Mouse (Mus musculus) adrenal gland, adult 8-10 months (tissue): ENCODE results near the gene Adam12. TPM values are rescaled to one million over a fixed set of nuclear protein-coding genes. Genes with fewer than 3 reads are reported as not detected.

ENCODE experiments used
- DNase-seq: peaks from one replicate; pipeline ENCODE4 v3.0.0; 2022
- total RNA-seq, 4 experiments: library from RNA; stranded (reverse); gene quantifications; 2 replicates each; pipeline ENCODE4 v1.2.4; 2022

Gene Adam12
- total RNA-seq, 4 experiments from 2014 or later = 5.3 to 7.2 (median 5.8) TPM

DNA sequence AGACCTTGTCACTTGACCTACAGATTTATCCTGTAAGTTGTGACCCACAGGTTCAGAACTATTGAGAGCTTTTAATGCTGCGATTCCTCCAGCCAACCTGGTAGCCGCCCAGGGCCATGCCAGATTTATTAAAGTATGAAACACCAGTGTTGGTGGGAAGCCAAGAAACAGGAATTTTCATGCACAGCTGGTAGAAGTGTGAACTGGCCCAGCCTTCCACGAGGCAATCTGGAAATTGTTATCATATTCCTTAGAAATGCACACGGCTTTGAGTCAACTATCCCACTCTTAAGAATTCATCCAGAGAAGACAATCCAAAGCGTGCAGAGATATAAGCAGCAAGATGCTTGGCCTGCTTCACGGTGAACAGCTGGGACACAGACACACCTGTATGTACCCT lies 82.6 kb downstream of the Adam12 start:
- DNase-seq = no peak

DNA sequence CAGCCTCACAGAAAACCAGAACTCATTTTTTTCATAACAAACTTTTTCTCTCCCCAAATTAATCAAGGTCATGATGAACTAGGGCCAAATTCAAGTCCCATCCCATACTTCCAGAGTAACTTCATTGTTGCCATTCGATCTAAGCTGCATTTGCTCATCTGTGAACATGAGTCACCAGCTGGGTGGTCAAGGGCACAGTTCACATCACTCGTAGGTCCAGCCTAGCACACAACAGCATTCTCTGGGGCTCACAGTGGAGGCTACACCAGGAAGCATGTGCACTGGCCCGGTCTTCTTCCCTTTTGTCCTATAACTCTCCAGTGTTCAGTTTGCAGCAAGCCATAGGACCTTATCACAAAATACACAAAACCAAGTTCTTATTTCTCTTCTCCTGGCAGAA lies 84.4 kb downstream of the Adam12 start:
- peak; percentile 20 for DNase-seq

DNA sequence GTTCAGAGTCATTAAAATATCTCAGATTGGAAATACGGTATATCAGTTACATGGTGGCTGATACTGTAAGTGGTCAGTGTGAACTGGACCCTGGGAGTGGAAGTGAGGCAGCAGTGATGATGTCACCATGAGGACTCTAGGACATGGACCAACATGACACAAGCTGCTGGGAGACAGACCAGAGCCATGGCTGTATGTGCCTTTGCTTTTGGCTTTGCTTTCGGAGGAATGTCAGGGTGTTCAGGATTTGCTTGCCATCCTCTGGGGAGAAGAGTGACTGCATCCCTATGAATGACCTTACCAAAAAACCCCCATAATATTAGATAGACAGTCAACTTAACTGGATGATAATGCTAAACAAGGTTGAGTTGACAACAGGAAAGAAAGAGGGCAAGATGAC lies 85.1 kb downstream of the Adam12 start:
- DNase-seq = no peak

DNA sequence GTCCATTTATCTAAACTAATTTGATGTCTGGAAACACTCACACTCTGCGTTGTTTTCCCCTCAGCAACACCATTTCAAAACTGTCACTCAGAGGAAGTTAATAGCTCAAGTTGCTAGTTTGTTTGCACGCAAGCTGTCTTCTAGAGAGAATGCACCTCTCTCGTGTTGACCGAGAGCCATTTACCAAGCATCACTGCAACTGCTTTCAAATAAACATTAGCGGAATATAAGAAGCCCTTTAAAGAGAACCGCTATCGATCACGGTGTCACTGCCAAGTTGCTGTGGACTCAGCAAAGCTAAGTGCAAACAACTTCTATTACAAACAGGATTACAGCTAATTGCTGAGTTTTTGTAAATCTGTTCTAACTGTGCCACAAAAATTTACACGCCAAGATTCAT lies 87.8 kb downstream of the Adam12 start:
- DNase-seq = no peak

DNA sequence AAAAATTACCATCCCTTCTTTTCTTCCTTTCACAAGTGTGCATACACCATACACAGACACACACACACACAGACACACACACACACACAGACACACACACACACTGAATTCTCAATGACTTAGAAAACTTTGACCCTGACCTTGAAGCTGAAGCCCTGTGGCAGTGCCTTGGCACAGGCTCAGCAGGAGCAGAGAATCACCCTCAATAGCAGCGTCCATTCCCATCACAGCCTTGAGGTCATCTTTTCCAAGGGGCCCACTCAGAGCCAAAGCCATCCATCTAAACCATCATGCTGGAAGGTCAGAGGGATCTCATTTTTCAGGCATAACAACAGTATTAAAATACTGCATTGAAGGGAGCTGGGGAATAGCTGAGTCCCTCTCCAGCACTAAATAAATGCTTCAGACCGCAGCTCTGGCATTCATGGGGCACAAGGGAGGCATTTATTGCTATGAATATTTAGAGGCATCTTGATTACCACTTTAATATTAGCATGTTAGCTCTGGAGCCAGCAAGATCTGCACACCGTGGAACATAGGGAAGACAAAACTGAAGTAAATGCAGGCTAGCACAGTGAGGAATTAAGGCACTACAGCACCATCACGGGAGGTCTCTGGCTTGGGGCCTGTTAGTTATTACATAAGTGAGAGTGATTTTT lies 92.5 kb downstream of the Adam12 start:
- peak; percentile 90 for DNase-seq

DNA sequence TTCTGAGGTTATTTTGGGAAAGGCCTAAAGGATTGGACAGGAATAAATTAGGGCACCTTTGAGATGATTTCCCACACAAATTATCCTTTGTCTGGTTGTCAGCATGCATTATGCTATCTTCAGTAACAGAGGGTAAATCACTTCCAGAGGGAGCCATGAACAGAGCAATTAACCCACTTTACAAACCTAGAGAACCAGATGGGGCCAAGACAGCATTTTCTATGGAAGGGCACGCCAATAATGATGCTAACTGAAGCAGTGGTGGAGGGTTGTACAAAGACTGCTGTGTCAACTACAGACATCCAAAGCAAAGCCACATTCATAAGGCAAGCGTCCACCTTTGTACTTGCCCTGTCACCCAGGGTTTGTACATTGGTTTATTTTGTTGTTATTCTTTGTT lies 99.6 kb downstream of the Adam12 start:
- DNase-seq = no peak

DNA sequence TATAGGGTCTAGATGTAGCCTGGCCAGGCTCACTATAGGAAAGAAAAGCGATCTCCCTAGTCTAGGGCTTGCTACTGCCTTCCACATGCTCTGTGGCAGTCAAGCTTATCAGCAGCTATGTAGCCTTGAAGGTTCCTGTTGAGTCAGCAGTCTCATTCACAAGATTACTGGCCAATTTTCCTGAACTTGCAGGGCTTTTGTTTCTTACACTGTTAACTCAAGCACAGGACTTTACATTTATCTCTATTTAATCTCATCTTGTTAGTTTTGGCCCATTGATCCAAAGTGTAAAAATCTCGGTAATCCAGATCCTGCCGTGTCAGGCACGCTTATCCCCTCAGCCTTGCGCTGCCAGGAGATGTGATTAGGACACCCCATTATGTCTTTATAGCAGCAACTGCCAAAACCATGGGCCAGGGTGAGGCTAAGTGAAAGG lies 103.8 kb downstream of the Adam12 start:
- no peak for DNase-seq

DNA sequence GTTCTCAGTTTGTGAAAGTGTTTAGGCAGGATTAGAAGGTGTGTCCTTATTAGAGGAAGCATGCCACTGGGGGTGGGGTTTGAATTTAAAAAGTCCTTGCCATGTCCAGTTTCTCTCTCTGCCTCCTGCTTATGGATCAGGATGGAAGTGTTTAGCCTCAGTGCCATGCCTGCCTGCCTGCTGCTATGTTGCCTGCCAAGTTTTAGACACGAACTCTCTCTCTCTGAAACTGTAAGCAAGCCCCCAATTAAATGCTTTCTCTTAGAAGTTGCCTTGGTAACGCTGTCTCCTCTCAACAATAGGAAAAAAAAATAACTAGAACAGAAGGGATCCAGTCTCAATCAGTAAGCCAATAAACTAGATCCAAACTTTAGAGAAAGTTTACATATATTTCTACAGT lies 110.5 kb downstream of the Adam12 start:
- no peak for DNase-seq

DNA sequence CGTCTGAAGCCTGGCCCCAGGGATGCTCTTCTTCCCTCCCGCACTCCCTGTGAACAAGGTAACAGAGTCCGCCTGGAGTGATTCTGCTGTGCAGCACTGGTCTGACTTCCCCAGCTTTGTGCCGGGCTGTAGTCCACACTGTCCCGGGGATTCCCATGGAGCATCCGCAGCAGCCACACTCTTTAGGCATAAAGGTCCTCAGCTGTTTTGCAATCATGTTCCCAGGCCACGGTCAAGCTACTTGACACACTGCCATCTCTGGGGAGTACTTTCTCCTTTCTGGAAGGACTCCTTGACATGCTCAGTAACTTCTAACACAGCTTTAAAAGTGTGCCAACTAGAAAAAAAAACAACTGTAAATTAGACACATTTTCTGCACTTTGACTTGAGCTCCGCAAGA lies 116.5 kb downstream of the Adam12 start:
- peak; percentile 35 for DNase-seq

DNA sequence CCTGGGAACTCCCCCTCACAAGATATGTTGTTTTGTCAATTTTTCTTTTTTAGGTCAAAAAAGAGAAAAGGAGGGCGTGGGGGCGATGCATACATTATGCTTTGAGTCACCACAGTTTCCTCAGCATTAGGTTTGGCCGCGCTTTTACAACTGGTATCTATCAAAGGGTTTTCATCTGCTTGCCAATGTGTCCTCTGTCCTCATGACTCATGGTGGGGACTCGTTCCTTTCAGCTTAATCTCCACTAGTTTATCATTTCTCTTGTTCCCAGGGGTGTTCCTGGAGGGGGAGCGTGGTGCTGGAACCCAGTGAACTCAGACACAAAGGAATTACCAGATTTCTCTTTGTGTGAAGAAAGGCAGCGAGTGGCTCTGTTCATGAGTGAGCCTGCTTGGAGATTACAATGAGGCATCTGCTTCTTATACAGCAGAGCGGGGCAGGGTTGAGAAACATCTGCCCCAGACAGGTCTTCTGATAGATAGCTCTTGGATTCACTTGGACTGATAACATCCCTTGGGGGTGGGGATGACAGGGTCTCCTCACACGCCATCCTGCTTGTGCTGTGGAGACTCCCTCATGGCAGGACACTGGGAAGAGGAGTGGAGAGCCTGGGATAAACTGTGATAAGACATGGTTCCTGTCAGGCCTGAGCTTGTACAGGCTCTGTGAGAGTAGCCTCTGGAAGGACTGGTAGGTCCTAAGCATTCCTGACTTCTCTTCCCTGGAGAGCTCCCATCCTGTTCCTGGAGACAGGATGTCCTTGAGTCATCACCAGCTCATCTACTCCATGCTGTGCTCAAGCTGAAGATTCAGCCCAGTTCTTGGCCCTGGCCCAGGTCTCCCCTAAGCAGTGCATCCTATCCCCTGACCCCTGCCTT lies 117.4 kb downstream of the Adam12 start:
- peak; percentile 11 for DNase-seq

DNA sequence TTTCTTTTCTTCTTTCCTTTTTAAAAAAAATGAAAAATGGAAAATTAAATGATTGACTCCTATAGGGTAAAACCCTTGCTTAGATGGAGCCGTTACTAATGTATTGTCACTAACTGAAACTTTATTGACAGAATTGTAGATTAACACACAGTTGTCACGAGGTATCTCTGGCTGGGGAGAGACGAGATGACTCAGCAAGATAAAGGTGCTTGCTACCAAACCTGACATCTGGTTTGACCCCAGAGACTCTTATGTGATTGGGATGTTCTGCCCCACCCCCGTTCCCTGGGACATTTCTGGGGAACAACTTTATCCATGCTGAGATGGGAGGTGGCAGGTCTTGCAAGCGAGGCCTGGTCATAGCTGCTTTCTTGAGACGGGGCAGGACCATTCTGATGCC lies 118.1 kb downstream of the Adam12 start:
- DNase-seq = no peak

DNA sequence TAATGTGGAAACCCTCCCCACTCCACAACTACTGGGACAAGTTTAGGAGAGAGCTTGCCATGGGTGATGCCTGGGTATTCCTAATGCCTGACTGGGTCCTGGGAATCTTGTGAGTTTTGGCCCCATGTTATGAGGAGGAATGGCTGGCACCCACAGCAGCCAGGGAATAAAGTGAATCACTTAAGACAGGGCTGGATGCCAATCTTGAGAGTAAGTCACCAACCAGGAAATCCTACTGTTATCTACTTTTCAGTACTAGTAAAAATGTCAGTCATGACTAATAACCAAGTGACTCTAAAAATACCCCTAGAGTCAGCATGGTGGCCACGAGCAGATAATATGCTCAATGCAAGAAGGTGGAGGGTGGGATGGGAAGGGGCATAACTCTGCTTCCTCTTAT lies 121.8 kb downstream of the Adam12 start:
- DNase-seq = no peak

DNA sequence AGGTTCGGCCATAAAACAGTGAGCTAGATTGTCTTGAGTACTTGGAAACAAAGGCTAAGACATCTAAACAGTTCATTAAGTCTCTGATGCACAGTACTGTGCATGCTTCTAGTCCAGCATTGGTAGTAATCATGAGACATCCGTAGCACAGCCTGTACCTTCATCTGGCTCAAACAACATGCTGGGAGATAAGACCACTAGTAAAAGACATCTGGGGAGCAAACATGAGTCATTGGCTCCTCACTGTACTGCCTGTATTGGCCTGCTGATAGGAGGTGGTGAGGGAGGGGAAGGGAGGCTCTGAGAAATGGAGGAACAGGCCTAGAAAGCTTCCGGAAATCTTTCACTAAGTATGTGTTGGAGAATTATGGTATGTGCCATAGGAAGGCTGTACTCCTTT lies 124.1 kb downstream of the Adam12 start:
- no peak for DNase-seq

DNA sequence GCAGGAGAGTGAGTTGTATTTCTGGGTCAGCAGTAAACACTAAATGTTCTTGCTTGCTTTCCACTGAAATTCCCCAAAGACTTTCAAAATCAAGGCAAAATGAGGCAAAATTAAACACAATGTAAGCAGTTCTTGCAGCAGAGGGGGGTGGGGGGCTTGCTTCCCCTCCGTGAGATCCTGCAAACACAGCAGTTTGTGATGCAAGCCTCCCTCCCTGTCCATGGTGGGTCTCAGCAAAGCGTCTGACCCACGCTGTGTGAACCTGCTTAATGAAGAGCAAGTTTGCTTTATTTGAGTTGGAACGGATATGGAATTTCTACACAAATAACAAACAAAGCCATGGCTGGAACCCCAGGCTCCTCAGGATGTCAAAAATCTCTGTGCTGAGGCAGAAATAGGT lies 132.9 kb downstream of the Adam12 start:
- DNase-seq = no peak

DNA sequence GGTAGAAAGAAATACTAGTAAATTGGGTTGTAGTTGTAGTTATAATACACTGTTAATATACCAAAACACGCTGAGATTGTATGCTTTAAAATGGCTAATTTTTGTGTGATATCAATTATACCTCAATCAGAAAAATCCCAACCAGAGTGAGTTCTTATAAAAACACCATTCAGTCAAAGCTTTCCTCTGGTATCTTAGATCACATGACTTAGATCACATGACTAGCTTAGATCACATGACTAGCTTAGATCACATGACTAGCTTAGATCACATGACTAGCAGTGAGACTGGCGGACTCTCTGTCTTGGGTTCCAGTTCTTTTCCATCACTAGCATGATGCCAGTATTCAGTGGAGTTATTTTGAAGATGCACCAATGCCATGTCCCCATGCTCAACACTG lies 134.1 kb downstream of the Adam12 start:
- DNase-seq = no peak

DNA sequence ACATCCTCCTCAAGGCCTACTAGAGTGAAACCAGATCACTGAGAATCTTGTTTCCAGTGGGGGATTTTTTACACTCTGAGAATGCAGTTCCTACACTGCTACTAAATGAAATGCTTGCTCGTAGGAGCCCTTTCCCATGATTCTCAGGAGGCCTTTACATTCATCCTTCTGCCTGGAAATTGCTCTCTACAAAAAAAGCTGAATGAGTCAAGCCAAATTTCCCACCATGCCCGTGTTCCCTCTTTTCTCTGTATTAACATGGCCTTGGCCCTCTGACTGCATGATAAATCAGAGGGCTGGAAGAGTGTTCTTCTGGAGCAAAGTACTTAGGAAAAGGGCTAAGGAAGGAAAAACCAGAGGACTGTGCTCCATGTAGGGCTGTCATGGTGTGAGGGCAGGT lies 138.1 kb downstream of the Adam12 start:
- peak; percentile 37 for DNase-seq

DNA sequence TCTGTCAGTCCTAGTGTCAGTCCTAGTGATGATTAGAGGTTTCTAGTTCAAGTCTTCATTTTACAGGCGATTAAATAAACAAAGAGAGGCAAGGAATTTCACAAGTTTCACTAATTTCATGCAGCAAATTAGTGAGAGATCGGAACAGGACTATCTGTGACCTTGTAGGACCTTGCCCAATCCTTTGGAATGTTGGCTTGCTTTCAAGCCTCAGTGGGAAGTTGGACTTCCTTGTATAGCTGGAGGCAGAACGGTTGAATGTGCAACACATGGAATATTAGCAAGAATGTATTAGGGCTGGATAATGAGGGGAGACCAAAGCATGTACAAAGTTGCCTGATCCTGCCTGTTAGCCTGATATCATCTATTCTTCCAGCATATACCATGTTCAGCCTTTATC lies 141.2 kb downstream of the Adam12 start:
- no peak for DNase-seq

DNA sequence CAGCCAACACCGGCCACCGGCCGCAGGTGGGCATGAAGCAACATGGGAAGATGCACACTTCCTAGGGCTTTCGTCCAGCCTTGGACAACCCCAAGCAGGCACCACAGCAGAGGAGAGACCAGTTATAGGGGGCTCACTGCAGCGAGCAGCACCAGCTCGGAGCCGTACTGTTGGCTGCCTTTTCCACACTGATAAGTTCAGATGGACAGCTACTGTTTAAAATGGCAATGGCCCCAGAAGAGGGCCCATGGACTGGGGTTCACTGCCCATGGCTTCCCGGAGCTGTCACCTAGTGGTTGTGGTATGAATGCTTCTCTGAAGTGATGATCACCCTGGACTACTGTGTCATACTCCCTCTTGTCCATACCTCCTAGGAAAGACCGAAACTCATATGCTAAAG lies 141.7 kb downstream of the Adam12 start:
- no peak for DNase-seq

DNA sequence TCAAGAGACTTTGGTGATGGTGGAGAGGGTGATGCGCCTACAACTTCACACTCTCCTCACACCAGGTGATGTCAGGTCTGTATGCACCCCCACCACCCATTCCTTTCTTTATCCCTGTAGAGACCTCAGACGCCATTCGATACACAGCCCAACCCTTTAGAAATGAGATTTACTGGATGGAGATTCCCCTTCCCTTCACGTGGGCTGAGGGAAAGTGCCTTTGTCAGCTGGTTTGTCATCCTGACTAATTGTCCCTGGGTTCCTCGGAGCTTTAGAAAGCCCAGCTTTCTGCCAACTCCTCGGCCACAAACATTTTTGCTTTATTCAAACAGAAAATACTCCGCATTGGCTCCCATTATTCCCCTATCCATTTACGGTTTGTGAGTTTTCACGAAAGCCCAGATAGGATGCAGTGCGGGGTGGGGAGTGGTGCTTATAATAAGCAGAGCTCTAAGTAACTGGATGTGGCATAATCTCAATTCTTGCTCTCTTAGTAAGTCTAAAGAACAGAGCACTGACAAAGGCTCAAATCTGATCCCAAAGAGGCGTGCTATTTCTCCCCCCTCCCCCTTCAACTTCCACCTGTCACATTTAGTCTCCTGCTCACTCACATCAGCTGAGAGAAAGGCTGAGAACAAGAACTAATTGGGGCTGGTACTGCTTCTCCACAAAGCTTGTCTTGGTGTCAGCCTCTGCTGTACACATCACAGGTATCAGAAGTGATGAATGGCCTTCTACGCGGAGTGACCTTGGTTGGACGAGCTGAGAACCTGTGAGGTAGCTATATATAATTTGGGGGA lies 143.2 kb downstream of the Adam12 start:
- DNase-seq = no peak

DNA sequence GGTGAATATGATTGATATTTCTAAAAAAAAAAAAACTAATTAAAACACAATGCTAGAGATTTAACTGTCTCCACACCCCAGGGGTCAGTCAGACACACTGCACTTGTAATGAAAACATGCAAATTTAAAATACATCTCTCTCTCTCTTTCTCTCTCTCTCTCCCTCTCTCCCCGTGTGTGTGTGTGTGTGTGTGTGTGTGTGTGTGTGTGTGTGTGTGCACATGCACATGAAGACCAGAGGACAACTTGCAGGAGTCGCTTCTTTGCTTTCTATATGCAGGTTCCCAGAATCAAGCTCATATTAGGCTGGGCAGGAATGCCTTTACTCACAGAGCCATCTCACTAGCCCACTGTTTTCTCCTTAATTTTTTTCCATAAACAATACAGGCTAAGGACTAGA lies 146.6 kb downstream of the Adam12 start:
- DNase-seq = no peak

DNA sequence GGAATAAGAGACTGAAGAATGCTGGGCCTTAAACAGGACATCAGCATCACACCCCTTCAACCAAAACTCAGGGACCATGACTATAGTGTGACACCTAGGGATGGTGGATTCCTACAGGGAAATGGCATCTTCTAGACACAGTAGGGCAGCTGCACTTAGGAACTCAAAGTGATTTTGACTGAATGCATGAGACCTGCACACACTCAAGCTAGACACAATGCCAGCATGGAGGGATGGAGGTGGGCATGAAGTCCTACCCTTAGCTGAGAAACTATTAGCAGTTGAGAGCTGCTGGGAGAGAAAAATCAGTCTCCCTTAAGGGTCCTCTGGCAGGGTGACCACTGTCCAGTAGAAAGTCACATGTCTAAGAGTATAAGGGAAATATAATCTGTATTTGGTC lies 147.0 kb downstream of the Adam12 start:
- no peak for DNase-seq

DNA sequence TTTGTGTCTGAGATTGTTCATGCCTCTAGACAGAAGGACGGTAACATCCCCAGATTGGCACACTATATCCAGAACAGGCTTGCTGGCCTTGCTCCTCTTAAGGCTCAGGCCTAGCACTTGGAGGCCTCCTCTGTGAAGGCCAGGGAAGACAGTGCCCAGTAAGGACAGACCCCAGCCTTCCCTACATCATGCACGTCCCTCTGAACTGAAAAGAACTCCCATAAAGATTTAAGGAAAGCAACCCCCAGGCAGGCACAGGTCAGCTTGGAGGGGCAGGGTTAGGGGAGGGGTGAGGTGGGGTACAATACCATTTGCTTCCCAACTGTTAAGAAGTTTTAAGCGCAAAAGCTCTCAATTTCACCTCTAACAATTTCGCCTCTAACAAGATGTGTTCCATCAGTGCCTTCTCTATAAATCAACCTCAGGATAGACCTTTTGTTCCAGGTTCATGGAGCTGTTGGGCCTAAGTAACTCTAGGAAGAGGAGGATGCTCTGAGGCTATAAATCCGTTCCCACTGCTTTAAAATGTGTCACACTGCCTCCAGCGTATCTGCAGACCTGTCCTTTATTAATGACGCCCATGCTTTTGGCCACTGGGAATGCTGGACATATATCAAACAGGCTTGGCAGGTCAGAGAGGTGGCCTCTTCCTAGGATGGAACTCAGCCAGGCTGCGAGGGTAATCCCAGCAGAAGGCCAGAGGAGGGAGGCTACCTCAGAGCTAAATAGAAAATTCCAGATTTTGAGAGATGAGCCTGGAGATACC lies 150.5 kb downstream of the Adam12 start:
- no peak for DNase-seq
